Mouse (Mus musculus): ENCODE results near the gene Sstr3. TPM values are rescaled to one million over a fixed set of nuclear protein-coding genes. Genes with fewer than 3 reads are reported as not detected.

The Sstr3 gene
- polyA plus RNA-seq, 1 experiment from 2014 or later = 0.10 TPM

- Histone ChIP-seq H3K4me3 (ENCODE audit: low read depth, low read length) (no peak overlapping the region), H3K4me1 (ENCODE audit: insufficient read depth, low read depth, low read length) (no peaks in the 10 kb centered on the region), H3K36me3 (ENCODE audit: insufficient read depth, low read length) (no peaks in the 10 kb centered on the region), H3K9me3 (ENCODE audit: low read length) (no peaks in the 10 kb centered on the region), H3K9ac (replicated peaks; ENCODE audit: low read depth) (no peak overlapping the region), H3K27ac (ENCODE audit: low read length) (no peak overlapping the region), H3K27me3 (replicated peaks; ENCODE audit: insufficient read depth, low read length) (no peaks in the 10 kb centered on the region), H3K4me2 (replicated peaks; ENCODE audit: low read depth, low read length) (no peak overlapping the region)
- DNase-seq (ENCODE audit: low spot score) (no peak), ATAC-seq (no peak)
- 74% methylated on average over 3 of the region's 3 CpGs for WGBS
- TF ChIP-seq CTCF (IDR thresholded peaks at IDR 0.05) (no peak), EP300 (IDR thresholded peaks at IDR 0.05) (no peak)
These were observed 55.2 kb downstream of the Sstr3 start for GRCm38 (mm10) chr15:78489248-78489647.

- Histone ChIP-seq H3K27me3 (replicated peaks; ENCODE audit: insufficient read depth, low read length) (no peaks in the 10 kb centered on the region), H3K4me3 (ENCODE audit: low read depth, low read length) (no peak overlapping the region), H3K4me1 (ENCODE audit: insufficient read depth, low read depth, low read length) (no peaks in the 10 kb centered on the region), H3K9ac (replicated peaks; ENCODE audit: low read depth) (no peak overlapping the region), H3K4me2 (replicated peaks; ENCODE audit: low read depth, low read length) (no peak overlapping the region), H3K27ac (ENCODE audit: low read length) (no peak overlapping the region), H3K36me3 (ENCODE audit: insufficient read depth, low read length) (no peaks in the 10 kb centered on the region), H3K9me3 (ENCODE audit: low read length) (no peaks in the 10 kb centered on the region)
- ATAC-seq (no peak), DNase-seq (ENCODE audit: low spot score) (no peak)
- TF ChIP-seq EP300 (IDR thresholded peaks at IDR 0.05) = no peak
- TF ChIP-seq CTCF (IDR thresholded peaks at IDR 0.05) = no peak
- 52% methylated on average over 4 of the region's 4 CpGs for WGBS
These were observed 57.4 kb downstream of the Sstr3 start for GRCm38 (mm10) chr15:78487066-78487465.

Other genes with a start within 250 kb of the Sstr3 start
- gene Csf2rb2, start 239.0 kb downstream of the Sstr3 start, polyA plus RNA-seq (2015; fragmentation: Nextera tagmentation; extraction: Ambion mirVana) = 0.84 and 0.95 TPM in 2 replicates
- 7.8 and 8.7 TPM in 2 replicates for gene Csf2rb, start 218.9 kb downstream of the Sstr3 start, polyA plus RNA-seq (2015; fragmentation: Nextera tagmentation; extraction: Ambion mirVana)
- not detected in 2 replicates for gene Tex33, start 148.8 kb downstream of the Sstr3 start, polyA plus RNA-seq (2015; fragmentation: Nextera tagmentation; extraction: Ambion mirVana)
- 160 and 171 TPM in 2 replicates for gene Tst, start 138.8 kb downstream of the Sstr3 start, polyA plus RNA-seq (2015; fragmentation: Nextera tagmentation; extraction: Ambion mirVana)
- gene Mpst, start 138.3 kb downstream of the Sstr3 start, polyA plus RNA-seq (2015; fragmentation: Nextera tagmentation; extraction: Ambion mirVana) = 4.1 TPM in 2 replicates
- gene Kctd17, start 116.1 kb downstream of the Sstr3 start, polyA plus RNA-seq (2015; fragmentation: Nextera tagmentation; extraction: Ambion mirVana) = 23.4 and 27.4 TPM in 2 replicates
- 0.20 and 0.23 TPM in 2 replicates for gene Tmprss6, start 76.1 kb downstream of the Sstr3 start, polyA plus RNA-seq (2015; fragmentation: Nextera tagmentation; extraction: Ambion mirVana)
- gene Il2rb, start 49.4 kb downstream of the Sstr3 start, polyA plus RNA-seq (2015; fragmentation: Nextera tagmentation; extraction: Ambion mirVana) = 0.63 and 0.67 TPM in 2 replicates
- 19.1 and 21.5 TPM in 2 replicates for gene C1qtnf6, start 13.3 kb downstream of the Sstr3 start, polyA plus RNA-seq (2015; fragmentation: Nextera tagmentation; extraction: Ambion mirVana)
- 29.7 and 32.1 TPM in 2 replicates for gene Rac2, start 28.1 kb upstream of the Sstr3 start, polyA plus RNA-seq (2015; fragmentation: Nextera tagmentation; extraction: Ambion mirVana)
- gene Cyth4, start 52.4 kb upstream of the Sstr3 start, polyA plus RNA-seq (2015; fragmentation: Nextera tagmentation; extraction: Ambion mirVana) = 14.5 and 16.1 TPM in 2 replicates
- gene Elfn2, start 174.1 kb upstream of the Sstr3 start, polyA plus RNA-seq (2015; fragmentation: Nextera tagmentation; extraction: Ambion mirVana) = 0.02 and 0.05 TPM in 2 replicates
- gene Mfng, start 228.8 kb upstream of the Sstr3 start, polyA plus RNA-seq (2015; fragmentation: Nextera tagmentation; extraction: Ambion mirVana) = 47.8 and 52.9 TPM in 2 replicates